In the genomic region with DNA sequence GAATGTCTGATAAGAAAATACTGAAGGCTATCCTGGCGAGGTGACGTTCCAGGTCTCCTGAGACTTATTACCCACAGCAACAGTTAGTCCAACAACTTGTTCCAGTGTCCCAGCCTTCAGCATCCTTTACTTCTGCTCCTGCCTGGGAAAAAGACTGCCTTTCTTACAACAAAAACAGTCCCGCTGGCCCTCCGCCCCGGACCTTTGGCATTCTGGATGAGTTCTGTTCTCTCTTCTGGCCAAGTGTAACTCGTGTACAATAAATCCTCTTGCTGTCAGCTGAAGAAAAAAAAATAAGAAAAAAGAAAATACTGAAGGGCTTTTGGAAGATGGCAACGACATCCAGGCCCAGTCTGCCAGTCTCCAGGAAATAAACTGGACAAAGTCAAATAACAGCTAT, we compare ENCODE assay signal across 11 mouse cellular contexts.
DNase-seq lines count a peak whose midpoint lies in the region; ATAC-seq and TF ChIP-seq lines count a peak whose summit lies in the region.
"Had no signal": no experiment of that assay in that cellular context is flagged by ENCODE, and none has a peak within 500 bp of the region (broad histone marks: within the 10 kb centered on the region; RNA-seq: fewer than 3 reads in every experiment).

No protein-coding gene starts in this region.

- peak overlapping the region; percentile 29; the same call in 1 of the 2 replicates for H3K4me2 ChIP-seq in heart, embryonic 12.5 days
- no peak overlapping the region for H3K4me2 ChIP-seq in lung, embryonic 16.5 days (ENCODE audit: low read depth, low read length)
- H3K4me2 ChIP-seq: hindbrain, embryonic 15.5 days; limb, embryonic 13.5 days had no signal

- H3K4me1 ChIP-seq in kidney, adult 2 months (ENCODE audit: control insufficient read depth, insufficient read depth, low read length) = no peaks in the 10 kb centered on the region
- peaks cover 19% of the 10 kb centered on the region for H3K4me1 ChIP-seq in heart, embryonic 12.5 days (replicated peaks)
- H3K4me1 ChIP-seq in lung, embryonic 16.5 days (replicated peaks; ENCODE audit: control insufficient read depth, insufficient read depth, low read length) = peaks cover 7% of the 10 kb centered on the region
- H3K4me1 ChIP-seq: limb, embryonic 13.5 days had no signal

- H3K27ac ChIP-seq in kidney, adult 2 months (ENCODE audit: insufficient read depth, low read depth, low read length) = no peak overlapping the region
- H3K27ac ChIP-seq in heart, embryonic 12.5 days (ENCODE audit: poor library complexity, severe bottlenecking) = peak overlapping the region; percentile 84
- peak overlapping the region; percentile 51 for H3K27ac ChIP-seq in lung, embryonic 16.5 days (ENCODE audit: low read length)
- H3K27ac ChIP-seq: hindbrain, embryonic 15.5 days; limb, embryonic 13.5 days had no signal

- no peaks in the 10 kb centered on the region for H3K9me3 ChIP-seq in heart, embryonic 12.5 days (replicated peaks)
- no peaks in the 10 kb centered on the region for H3K9me3 ChIP-seq in lung, embryonic 16.5 days (ENCODE audit: control insufficient read depth, low read length)
- H3K9me3 ChIP-seq: hindbrain, embryonic 15.5 days; limb, embryonic 13.5 days had no signal

- H3K4me3 ChIP-seq in kidney, adult 2 months (ENCODE audit: insufficient read depth, low read depth, low read length) = no peak overlapping the region
- H3K4me3 ChIP-seq in heart, embryonic 12.5 days = no peak overlapping the region
- no peak overlapping the region for H3K4me3 ChIP-seq in lung, embryonic 16.5 days (ENCODE audit: low read length)
- H3K4me3 ChIP-seq: hindbrain, embryonic 15.5 days; limb, embryonic 13.5 days had no signal

- ATAC-seq in heart, embryonic 12.5 days (ENCODE audit: insufficient number of reproducible peaks, low FRiP score) = no peak
- ATAC-seq in lung, embryonic 16.5 days (ENCODE audit: low read depth) = no peak
- ATAC-seq in megakaryocyte-erythroid progenitor cell, adult 5-6 weeks (replicated peaks; ENCODE audit: low FRiP score, low TSS enrichment, poor library complexity, severe bottlenecking) = no peak
- no peak for ATAC-seq in CD4-positive, CD25-positive, alpha-beta regulatory T cell, adult 4 months

- TF ChIP-seq POLR2A in kidney, adult 2 months (IDR thresholded peaks at IDR 0.05; ENCODE audit: low read depth, low read length) = no peak

- WGBS in kidney, adult 2 months = 50% methylated on average over 7 of the region's 7 CpGs
- WGBS in heart, embryonic 12.5 days = 41% methylated on average over 7 of the region's 7 CpGs
- WGBS in lung, embryonic 16.5 days = 39% methylated on average over 7 of the region's 7 CpGs

- DNase-seq in kidney, adult 2 months = peak; percentile 63
- DNase-seq in kidney, adult 8-10 months = no peak
- peak; percentile 76 for DNase-seq in adrenal gland, adult 2 months
- DNase-seq in layer of hippocampus, adult 18-20 months (ENCODE audit: low spot score in 2 of 2) = no peak
- DNase-seq: spleen, adult 18-20 months had no signal

- no peaks in the 10 kb centered on the region for H3K27me3 ChIP-seq in kidney, adult 2 months (replicated peaks; ENCODE audit: control insufficient read depth, insufficient read depth, low read length)
- H3K27me3 ChIP-seq in heart, embryonic 12.5 days (replicated peaks) = no peaks in the 10 kb centered on the region
- no peaks in the 10 kb centered on the region for H3K27me3 ChIP-seq in lung, embryonic 16.5 days (ENCODE audit: control insufficient read depth, insufficient read depth, low read depth, low read length)
- H3K27me3 ChIP-seq: hindbrain, embryonic 15.5 days had no signal

- peak overlapping the region; percentile 22; the same call in 1 of the 2 replicates for H3K9ac ChIP-seq in heart, embryonic 12.5 days
- H3K9ac ChIP-seq in lung, embryonic 16.5 days (ENCODE audit: low read length) = no peak overlapping the region
- H3K9ac ChIP-seq: hindbrain, embryonic 15.5 days; limb, embryonic 13.5 days had no signal

- no peak for TF ChIP-seq CTCF in kidney, adult 2 months (conservative IDR thresholded peaks at IDR 0.05; ENCODE audit: insufficient read depth, insufficient read length, low read depth, low read length)

- H3K36me3 ChIP-seq in kidney, adult 2 months (ENCODE audit: control insufficient read depth, insufficient read depth, low read length) = no peaks in the 10 kb centered on the region
- H3K36me3 ChIP-seq in heart, embryonic 12.5 days = 0 out of 2 replicates have a peak, but pooled peaks cover 2% of the 10 kb centered on the region
- no peaks in the 10 kb centered on the region for H3K36me3 ChIP-seq in lung, embryonic 16.5 days (ENCODE audit: control insufficient read depth, insufficient read depth, low read length)
- H3K36me3 ChIP-seq: hindbrain, embryonic 15.5 days; limb, embryonic 13.5 days had no signal

Comparison
In these comparisons a context has a peak if more than half of its experiments do, and no peak if none do; other contexts are left out.
1. DNase-seq: peak in kidney, adult 2 months (single experiment) and adrenal gland, adult 2 months (single experiment); none in kidney, adult 8-10 months (0 of 2) and layer of hippocampus, adult 18-20 months (0 of 2).